Mouse (Mus musculus) spleen, adult 2 months (tissue): ENCODE data around the gene Hoxb6.

Experiments used
- CTCF ChIP-seq: fragments of 200-500 bp; IDR thresholded peaks from 2 replicates; pipeline ENCODE4 v1.5.1; 2011; ENCODE audit warnings: mild to moderate bottlenecking, inconsistent platforms; ENCODE audit not compliant: insufficient read depth, insufficient read length, insufficient replicate concordance; ENCODE audit errors: extremely low read depth
- POLR2A ChIP-seq: fragments of 200-500 bp; IDR thresholded peaks from 2 replicates; pipeline ENCODE4 v1.6.1; 2011; ENCODE audit warnings: low read depth, low read length, inconsistent platforms

DNA sequence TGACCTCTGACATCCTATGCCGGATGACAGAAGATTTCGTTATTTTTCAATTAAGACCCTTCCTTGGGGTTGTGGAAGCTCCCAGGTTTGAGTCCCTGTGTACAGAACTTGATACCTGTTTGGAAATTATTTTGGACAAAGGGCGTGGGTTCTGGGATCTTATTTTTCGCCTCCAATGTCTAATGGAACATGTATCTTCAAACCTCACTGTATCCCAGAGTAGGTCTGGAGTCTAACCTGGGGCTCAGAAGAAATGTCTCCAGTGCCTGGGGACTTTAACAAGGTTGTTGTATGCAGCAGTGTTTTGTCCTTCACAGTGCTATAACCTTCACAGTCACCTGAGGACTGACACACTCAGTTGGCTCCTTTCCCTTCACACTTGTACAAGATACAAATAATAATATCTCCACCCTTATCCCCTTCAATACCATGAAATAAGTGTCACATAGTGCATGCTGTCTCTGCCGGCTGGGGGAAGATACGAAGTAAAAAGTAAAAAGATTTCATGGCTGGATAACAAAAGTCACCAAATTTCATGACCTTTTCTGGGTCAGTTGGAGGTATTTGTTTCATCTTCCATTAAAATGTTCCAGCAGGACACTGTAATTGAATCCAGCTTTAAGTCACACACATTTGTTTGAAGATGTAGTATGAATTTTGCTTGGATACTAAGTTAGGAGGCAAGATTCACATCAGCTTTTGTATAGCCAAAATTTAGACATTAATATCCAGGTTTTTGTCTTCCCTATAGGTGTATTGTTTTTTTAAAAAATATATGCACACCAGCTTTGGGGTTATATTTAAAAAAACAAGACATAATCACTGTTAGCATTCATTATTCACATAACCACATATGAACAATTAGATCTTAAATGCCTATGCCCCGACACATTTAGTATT lies 25.0 kb upstream of the Hoxb6 start:
- no peak for TF ChIP-seq CTCF
- TF ChIP-seq POLR2A, result no peak
